Mouse (Mus musculus) layer of hippocampus, adult 9-11 months (tissue): ENCODE results near the gene Grem2.

Experiments
- DNase-seq: peaks from one replicate; pipeline ENCODE4 v3.0.0; 2022

Grem2 gene

DNA sequence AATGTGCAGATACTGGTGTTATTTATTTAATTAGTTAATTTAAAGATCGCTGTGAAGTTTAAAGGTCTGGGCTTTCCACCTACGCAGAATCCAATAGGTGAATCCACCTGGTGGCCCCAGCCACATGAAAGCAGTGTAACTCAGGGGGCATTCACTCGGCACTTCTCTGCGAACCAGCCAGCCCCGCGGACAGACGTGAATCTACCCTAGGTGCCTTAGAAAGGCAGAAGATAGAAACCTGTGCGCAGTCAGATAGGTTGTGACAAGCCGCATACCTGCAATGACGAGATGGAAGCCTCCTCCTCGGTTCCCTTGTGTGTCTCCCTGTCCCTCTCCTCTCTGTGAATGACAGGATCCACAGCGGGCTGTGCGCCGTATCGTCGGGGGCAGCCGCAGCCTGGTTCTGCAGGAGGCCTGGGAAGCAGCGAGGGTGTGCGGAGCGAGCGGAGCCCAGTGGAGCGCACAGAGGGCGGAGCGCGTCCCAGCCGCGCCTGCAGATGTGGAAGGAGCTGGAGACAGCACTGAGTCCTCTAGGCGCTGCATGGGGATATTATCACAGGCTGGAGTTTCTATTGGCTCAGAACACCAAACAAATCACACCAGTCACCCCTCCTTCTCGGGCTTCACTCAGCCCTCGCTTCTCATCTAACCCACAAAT lies at the start of gene Grem2:
Gene Grem2, minus strand, starts transcription at position 522 of the 658 bp plus-strand sequence.
- peak; percentile 47 for DNase-seq

- no peak for DNase-seq
Measured at GRCm38 (mm10) chr1:174959837-174960236, 38.2 kb upstream of the Grem2 start.

DNA sequence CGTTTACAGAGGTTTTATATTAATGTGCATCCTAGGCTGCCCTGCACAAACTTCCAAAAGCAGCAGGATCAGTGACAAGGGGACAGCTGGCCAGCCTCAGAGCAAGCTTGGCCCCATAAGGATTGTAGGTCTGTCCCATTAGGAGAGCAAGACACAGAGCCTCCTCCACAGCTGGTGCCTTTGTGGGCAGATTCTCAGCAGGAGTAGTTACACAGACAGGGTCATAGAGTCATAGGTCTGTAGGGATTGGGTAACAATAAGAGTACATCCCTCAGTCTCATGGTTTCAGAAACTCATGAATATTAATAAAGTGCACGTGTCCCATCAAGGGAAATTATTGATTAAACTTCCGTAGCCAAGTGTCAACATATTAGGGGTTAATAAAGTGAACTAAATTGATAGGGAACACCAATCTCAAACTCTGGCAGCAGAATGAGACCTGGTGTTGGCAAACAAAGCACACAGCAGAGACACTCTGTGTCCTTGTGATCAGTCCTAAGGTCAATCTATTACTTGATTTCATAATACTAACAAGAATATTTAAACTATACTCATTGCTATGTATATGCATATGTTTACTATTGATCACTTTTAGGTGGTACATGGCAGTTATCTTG lies 9.5 kb upstream of the Grem2 start:
- DNase-seq: no peak

- peak; percentile 26 for DNase-seq
Measured at GRCm38 (mm10) chr1:174929459-174930181, 8.0 kb upstream of the Grem2 start.

DNA sequence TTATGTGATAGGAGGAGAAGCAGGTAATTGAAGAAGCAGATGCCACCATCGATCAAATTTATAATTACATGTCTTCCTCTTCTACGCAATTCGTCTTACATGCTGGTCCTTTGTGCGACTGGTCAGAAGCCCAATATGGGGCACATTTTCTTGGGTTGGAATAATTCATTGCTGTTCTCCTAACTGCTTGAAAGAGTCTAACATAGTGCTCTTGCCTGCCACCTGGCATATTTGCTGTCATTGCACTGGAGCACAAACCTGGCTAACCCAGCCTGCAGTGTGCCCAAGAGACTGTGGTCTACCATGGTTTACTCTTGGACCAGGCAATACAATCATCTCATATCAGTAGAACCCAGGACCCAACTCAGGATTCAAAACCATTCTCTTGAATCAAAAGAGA lies 2.7 kb downstream of the Grem2 start:
- no peak for DNase-seq

GRCm38 (mm10) chr1:174918236-174918870 lies 3.3 kb downstream of the Grem2 start:
- no peak for DNase-seq

- DNase-seq: no peak
Measured at GRCm38 (mm10) chr1:174909834-174910233, 11.8 kb downstream of the Grem2 start.

DNA sequence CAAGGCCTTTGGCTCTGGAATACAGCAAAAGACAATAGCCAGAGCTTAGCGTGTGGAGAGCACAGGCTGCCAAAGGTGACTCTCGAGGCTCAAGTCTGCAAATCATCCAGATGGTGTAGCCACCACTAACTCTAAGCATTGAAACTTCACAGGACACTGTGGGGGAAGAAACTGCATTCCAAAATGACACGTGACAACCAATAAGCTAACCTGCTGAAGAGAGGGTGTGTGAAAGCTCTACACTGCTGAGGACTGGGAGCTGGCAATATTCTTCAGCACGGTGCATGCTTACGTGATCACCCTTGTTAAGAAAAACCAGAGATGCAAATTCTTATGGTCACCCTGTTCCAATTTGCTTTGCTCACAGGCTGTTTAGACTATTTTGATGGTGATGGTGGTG lies 13.4 kb downstream of the Grem2 start:
- no peak for DNase-seq

DNA sequence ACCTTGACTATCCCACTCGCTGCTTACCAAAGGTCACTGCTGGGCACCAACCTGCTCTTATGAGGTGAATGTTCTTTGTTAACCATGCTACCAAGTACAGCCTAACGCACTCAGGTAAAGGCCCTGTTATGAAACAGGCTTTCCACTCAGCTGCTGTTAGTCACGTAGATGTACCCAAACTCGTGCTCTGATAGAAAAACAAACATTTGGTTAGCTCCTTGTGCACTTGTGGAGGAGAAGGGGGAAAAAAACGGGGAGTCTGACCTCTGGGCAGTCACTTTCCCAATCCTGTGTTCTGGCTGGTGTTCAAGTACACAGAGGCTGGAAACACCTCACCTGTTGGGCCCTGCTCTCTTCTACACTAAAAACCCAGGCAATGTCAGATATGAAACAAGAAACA lies 14.0 kb downstream of the Grem2 start:
- DNase-seq: no peak

DNA sequence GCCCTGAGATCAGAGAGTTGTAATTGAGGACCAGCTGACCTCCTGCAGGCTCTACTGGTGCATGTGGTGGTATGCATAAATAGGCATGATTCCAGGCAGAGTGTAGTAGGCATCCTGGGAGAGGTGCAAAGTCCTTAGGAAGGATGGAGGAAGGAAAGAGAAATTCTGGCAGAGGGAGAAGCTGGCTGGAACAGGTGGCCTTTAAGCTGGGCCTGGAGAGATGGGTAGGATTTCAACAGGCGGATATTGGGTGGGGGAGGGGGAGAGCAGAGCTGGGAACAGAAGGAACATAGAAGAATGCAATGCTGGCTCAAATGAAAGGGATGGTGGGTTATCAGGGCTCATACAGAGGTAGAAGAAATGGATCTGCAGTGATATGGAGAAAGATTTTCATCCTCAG lies 18.9 kb downstream of the Grem2 start:
- DNase-seq: no peak

DNA sequence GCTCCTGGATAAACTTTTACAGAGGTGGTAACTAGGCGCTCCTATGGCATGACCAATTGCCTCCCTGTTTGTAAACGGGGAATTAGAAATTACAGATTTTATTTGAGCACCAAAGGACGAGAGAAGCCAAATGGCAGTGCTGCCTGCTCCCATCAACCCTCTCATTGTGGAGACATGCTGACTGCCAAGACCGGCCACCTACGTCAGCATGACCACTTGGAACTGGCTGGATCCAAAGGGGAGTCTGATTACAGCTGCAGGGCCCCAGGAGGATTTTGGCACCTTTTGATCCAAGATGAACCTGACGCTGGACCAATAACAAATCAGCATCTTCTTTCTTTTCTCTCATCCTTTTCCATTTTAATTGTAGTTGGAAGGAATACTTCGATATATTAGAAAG lies 29.1 kb downstream of the Grem2 start:
- no peak for DNase-seq

GRCm38 (mm10) chr1:174888684-174889405 lies 32.8 kb downstream of the Grem2 start:
- no peak for DNase-seq

- DNase-seq: no peak
Measured at GRCm38 (mm10) chr1:174888073-174888472, 33.5 kb downstream of the Grem2 start.

DNA sequence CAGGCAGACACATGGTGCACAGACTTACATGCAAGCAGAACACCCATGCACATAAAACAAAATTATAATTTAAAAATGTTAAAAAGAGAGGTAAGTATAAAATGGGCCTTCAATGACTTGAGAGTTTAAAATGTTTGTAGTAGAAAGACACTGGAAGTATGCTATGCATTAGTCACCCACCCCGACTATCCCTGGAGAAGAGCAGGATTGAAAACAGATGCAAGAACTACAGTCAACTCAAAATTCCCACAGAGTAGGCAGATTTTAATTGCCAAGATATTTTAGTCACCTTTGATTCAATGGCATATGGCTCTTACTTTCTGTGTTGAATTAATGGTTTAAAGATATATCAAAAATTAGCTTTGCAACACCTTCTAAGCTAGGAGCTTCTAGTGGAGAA lies 39.1 kb downstream of the Grem2 start:
- no peak for DNase-seq

DNA sequence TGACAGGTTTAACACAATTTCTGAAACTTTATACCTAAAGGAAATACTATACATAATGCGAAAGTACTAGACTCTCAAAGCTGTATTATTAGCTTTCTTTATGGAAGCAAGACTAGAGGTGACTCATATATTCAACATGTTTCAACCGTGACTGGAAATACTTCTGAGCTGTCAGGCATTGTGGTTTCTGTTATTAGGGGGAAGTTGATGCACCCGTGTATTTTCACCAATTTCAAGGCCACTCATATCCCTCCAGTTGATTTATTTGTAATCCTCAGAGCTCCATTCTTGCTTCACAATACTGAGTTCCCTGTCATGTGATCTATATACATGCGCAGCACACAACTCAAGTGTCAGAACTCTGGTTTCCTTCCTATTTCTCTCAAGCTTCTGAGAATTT lies 46.4 kb downstream of the Grem2 start:
- no peak for DNase-seq

GRCm38 (mm10) chr1:174860407-174861118 lies 61.1 kb downstream of the Grem2 start:
- no peak for DNase-seq

- no peak for DNase-seq
Measured at GRCm38 (mm10) chr1:174856188-174856587, 65.4 kb downstream of the Grem2 start.

- DNase-seq: no peak
Measured at GRCm38 (mm10) chr1:174844786-174845185, 76.8 kb downstream of the Grem2 start.

GRCm38 (mm10) chr1:174836861-174837260 lies 84.8 kb downstream of the Grem2 start:
- no peak for DNase-seq

DNA sequence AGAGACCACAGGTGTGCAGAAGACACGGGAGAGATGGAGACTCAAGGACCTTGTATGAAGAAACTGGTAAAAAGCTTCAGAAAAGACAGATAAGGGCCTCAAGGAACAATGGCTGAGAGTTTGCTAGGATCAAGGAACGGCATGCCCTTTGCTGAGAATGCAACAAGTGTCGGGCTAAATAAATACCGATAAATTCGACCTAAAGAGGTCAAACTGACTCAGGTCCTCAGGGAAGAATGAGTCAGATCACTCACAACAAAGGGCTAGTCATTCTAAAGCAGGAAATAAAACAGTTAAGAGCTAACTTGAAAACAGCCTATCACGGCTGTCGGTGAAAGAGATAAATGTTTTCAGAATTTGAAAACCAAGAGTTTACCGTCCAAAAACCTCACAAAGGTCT lies 95.1 kb downstream of the Grem2 start:
- no peak for DNase-seq

DNA sequence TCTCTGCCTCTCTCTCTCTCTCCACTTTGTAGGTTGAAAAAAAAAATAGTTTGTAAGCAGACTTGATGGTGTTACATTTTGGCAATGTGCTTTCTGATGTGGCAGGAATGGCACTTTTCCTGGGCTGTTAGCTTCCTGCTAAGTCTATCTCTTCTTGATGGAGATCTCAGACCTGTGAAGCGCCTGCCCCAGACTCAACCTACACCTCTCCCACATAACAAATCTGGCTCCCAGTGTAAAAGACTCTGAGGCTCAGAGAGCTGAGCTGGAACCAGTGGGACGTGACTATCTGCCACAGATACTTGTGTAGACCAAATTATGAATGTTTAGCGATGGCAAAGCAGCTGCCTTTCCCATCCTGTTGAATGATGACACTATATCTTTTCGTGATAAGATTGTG lies 109.8 kb downstream of the Grem2 start:
- DNase-seq: no peak

DNA sequence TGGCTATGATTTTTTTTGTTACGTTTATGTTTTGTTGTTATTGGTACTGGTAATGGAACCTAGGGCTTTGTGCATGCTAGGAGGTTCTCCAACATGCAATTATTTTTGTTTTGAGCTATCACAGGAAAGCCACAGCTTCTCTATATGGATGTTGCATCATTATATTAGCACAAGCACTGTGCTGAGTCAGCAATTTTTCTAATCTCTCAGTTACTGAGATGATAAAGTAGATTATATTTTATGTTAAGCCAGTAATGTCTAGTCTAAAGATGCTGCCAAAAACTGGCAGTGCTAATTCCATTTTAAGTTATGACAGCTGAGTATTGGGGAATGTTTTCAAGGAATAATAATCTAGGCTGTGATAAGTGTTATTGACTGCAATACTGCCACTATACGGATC lies 133.0 kb downstream of the Grem2 start:
- DNase-seq: no peak
